Mouse (Mus musculus) forebrain, embryonic 15.5 days (tissue): Measurements from ENCODE around the gene Dnah11. TPM values are rescaled to one million over a fixed set of nuclear protein-coding genes. Genes with fewer than 3 reads are reported as not detected.

ENCODE experiments used
- ATAC-seq: fragments of 200-750 bp; cut with Nextera tagmentation; replicated peaks from 2 replicates; pipeline ENCODE4 v1.8.0; 2017; ENCODE audit warnings: mild to moderate bottlenecking, moderate TSS enrichment, moderate library complexity
- H3K27ac ChIP-seq: fragments of 300-500 bp; sonication (generic); replicated peaks from 2 replicates; pipeline ENCODE4 v1.5.1; 2015; ENCODE audit warnings: mild to moderate bottlenecking, inconsistent platforms
- H3K27me3 ChIP-seq: fragments of 300-500 bp; sonication (generic); 2 replicates; pipeline ENCODE4 v1.6.1; 2015; ENCODE audit warnings: inconsistent platforms
- H3K36me3 ChIP-seq: fragments of 300-500 bp; sonication (generic); 2 replicates; pipeline ENCODE4 v1.6.1; 2015; ENCODE audit warnings: mild to moderate bottlenecking, inconsistent platforms
- H3K4me1 ChIP-seq: fragments of 300-500 bp; sonication (generic); 2 replicates; pipeline ENCODE4 v1.6.1; 2015; ENCODE audit warnings: inconsistent platforms
- H3K4me2 ChIP-seq: fragments of 300-500 bp; sonication (generic); replicated peaks from 2 replicates; pipeline ENCODE4 v1.6.1; 2015; ENCODE audit warnings: mild to moderate bottlenecking, inconsistent platforms
- H3K4me3 ChIP-seq: fragments of 300-500 bp; sonication (generic); 2 replicates; pipeline ENCODE4 v1.5.1; 2015; ENCODE audit warnings: mild to moderate bottlenecking, inconsistent platforms
- H3K9ac ChIP-seq: fragments of 300-500 bp; sonication (generic); replicated peaks from 2 replicates; pipeline ENCODE4 v1.6.1; 2015; ENCODE audit warnings: mild to moderate bottlenecking, inconsistent platforms
- H3K9me3 ChIP-seq: fragments of 300-500 bp; sonication (generic); 2 replicates; pipeline ENCODE4 v1.6.1; 2016; ENCODE audit warnings: inconsistent platforms
- WGBS: fragments of 180-500 bp; shearing (Covaris S2); methylation state at CpG from one replicate; pipeline ENCODE4 v1.1.7; 2015; ENCODE audit warnings: mixed read lengths; 5-methylcytosine and 5-hydroxymethylcytosine counted together
- polyA plus RNA-seq: library from polyadenylated mRNA; unstranded; fragments of >200 nt; fragmentation: Nextera tagmentation; extraction: Ambion mirVana; gene quantifications from 2 replicates; pipeline ENCODE4 v1.2.1, GENCODE M21; 2015

Dnah11 gene
- polyA plus RNA-seq, 1 experiment from 2014 or later, result 0.46 TPM

DNA sequence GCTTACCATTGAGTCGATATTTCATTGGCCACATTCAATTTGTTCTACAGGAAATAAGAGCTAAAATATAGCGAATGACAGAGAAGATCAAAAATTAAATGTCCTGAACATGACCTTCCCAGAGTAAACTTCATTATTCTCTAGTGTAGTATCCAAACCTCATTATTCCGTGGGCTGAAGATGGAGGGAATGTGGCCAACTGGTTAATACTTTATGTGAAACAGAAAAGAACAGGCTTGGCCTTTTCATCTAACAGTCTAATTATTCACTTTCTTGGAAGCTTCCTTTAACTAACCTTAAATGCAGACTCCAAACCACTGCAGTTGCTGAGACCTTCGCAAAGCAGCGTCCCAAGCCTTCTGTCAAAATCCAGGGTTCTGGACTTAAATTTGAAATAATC is 41.9 kb downstream of the Dnah11 start:
- Histone ChIP-seq H3K36me3 (no peaks in the 10 kb centered on the region), H3K27ac (no peak overlapping the region), H3K4me1 (no peaks in the 10 kb centered on the region), H3K4me2 (no peak overlapping the region), H3K4me3 (no peak overlapping the region), H3K27me3 (no peaks in the 10 kb centered on the region), H3K9me3 (no peaks in the 10 kb centered on the region), H3K9ac (no peak overlapping the region)
- ATAC-seq, result no peak
- WGBS, result 83% methylated on average over 5 of the region's 5 CpGs

DNA sequence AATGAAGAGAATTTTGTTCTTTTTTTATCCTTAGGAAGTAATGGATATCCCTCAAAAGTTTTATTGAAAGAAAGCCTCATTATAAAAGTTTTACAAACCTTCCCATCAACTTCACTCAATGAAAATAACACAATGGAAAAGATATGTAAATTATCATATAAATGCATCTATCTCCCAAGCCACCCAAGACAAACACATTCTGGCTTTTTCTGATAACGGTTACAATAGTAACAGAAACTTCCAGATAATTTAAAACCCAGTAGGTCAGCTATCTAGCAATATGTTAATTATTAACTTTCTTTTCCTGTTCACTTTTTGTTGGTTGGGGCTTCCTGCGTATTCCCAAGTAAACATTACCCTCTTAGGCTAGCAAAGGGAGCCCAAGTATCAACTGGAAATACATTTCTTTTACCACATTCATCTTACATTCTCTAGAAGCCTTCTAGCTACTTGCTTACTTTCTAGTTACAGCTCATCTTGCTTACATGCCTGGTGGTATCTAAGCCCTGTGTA is 51.3 kb downstream of the Dnah11 start:
- no peaks in the 10 kb centered on the region for H3K36me3 ChIP-seq
- WGBS, result 85% methylated on average over 2 of the region's 2 CpGs
- H3K4me1 ChIP-seq, result no peaks in the 10 kb centered on the region
- H3K9ac ChIP-seq, result no peak overlapping the region
- no peak for ATAC-seq
- H3K27me3 ChIP-seq, result no peaks in the 10 kb centered on the region
- no peak overlapping the region for H3K4me2 ChIP-seq
- H3K4me3 ChIP-seq, result no peak overlapping the region
- H3K9me3 ChIP-seq, result no peaks in the 10 kb centered on the region
- no peak overlapping the region for H3K27ac ChIP-seq

DNA sequence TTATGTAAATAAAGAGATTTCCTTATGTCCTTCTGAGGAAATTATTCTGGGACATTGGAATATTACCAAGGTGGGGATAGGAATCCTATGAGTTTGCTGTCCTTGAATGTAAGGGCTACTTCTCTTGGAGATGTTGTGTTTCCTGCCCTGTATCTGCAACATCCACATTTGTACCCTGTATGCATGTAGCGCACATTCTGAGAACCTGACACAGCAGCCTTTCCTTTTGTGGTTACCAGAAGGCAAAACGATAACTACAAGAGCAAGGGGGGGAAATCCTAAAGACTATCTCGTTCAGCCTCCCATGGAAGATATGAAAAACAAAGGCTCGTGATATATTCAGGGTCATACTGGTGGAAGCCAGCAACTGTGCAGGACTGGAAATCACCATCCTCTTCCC is 70.7 kb downstream of the Dnah11 start:
- no peaks in the 10 kb centered on the region for H3K27me3 ChIP-seq
- H3K4me3 ChIP-seq, result no peak overlapping the region
- WGBS, result 90% methylated on average over 4 of the region's 4 CpGs
- no peak overlapping the region for H3K9ac ChIP-seq
- H3K36me3 ChIP-seq, result no peaks in the 10 kb centered on the region
- no peak overlapping the region for H3K27ac ChIP-seq
- H3K4me1 ChIP-seq, result no peaks in the 10 kb centered on the region
- no peaks in the 10 kb centered on the region for H3K9me3 ChIP-seq
- no peak for ATAC-seq
- no peak overlapping the region for H3K4me2 ChIP-seq

DNA sequence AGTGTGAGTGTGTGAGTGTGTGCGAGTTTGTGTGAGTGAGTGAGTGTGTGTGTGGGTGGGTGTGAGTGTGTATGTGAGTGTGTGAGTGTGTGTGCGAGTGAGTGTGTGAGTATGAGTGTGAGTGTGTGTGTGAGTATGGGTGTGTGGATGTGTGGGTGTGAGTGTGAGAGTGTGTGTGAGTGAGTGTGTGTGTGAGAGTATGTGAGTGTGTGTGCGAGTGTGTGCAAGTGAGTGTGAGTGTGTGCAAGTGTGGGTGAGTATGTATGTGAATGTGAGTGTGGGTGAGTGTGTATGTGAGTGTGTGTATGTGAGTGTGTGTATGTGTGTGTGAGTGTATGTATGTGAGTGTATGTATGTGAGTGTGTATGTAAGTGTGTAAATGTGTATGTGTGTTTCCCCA is 79.2 kb downstream of the Dnah11 start:
- WGBS, result 98% methylated on average over 3 of the region's 3 CpGs
- H3K27ac ChIP-seq, result no peak overlapping the region
- no peak for ATAC-seq
- H3K36me3 ChIP-seq, result no peaks in the 10 kb centered on the region
- H3K4me3 ChIP-seq, result no peak overlapping the region
- H3K9me3 ChIP-seq, result no peaks in the 10 kb centered on the region
- H3K9ac ChIP-seq, result no peak overlapping the region
- H3K4me1 ChIP-seq, result no peaks in the 10 kb centered on the region
- no peaks in the 10 kb centered on the region for H3K27me3 ChIP-seq
- no peak overlapping the region for H3K4me2 ChIP-seq

DNA sequence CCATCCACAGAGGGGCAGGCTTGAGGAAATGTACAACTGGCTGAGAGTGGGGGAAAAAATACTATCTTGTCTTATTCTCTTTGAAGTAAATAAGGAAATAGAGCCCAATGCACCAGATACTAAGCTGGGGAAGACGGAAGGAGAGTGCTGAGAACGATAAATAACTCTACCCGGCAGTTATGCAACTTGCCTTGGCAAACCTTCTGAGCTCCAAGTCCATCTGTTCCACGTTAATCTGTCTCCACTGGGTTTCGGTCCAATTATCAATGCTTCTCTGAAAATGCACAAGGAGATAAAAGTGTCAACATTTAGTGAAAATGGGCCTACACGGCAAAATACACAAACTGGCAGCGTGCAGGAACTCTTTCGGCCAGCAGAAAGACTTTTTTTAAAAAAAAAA is 86.2 kb downstream of the Dnah11 start:
- H3K4me3 ChIP-seq, result no peak overlapping the region
- H3K4me1 ChIP-seq, result no peaks in the 10 kb centered on the region
- ATAC-seq, result no peak
- no peaks in the 10 kb centered on the region for H3K9me3 ChIP-seq
- WGBS, result 69% methylated on average over 8 of the region's 8 CpGs
- H3K27me3 ChIP-seq, result no peaks in the 10 kb centered on the region
- no peak overlapping the region for H3K27ac ChIP-seq
- no peaks in the 10 kb centered on the region for H3K36me3 ChIP-seq
- H3K9ac ChIP-seq, result no peak overlapping the region
- no peak overlapping the region for H3K4me2 ChIP-seq

DNA sequence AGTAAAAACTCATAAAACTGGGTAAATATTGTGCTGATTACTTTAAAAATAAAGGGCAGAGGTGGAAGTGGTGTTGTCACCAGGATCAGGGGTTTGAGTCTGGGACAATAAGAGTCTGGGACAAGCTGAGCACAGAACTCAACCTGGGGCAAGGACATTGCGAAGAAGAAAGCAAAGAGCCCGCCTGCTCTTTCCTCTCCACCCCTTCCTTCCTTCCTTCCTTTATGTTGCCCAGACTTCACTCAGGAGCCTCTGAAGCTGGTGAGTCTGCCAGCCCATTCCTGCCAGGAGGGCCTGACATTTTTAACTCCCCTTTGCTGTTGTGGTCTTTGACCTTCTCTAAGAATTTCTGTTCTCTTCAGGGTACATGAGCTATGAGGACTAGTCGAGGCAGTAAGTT is 86.9 kb downstream of the Dnah11 start:
- no peak overlapping the region for H3K4me3 ChIP-seq
- no peak overlapping the region for H3K27ac ChIP-seq
- H3K9ac ChIP-seq, result no peak overlapping the region
- H3K4me2 ChIP-seq, result no peak overlapping the region
- no peaks in the 10 kb centered on the region for H3K27me3 ChIP-seq
- no peaks in the 10 kb centered on the region for H3K36me3 ChIP-seq
- no peaks in the 10 kb centered on the region for H3K4me1 ChIP-seq
- no peaks in the 10 kb centered on the region for H3K9me3 ChIP-seq
- 96% methylated on average over 3 of the region's 3 CpGs for WGBS
- ATAC-seq, result no peak

DNA sequence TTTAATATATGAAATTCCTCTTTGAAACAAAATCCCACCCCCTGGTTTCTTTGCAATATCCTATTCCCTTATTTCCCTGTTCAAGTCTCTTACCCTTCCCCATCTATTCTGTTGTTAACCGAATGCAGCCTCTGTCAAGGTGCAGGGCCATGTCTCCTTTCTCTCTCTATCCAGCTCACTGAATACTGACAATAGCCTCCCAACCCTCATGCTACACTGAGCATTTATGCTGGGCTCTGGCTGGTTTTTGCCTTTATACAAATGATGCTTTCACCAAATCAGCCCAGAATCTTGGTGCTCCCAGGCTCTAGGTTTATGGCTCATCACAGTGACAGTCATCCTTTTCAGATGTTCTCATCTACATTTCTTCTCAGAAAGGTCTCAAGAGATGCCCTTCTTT is 91.1 kb downstream of the Dnah11 start:
- no peak for ATAC-seq
- no peaks in the 10 kb centered on the region for H3K9me3 ChIP-seq

DNA sequence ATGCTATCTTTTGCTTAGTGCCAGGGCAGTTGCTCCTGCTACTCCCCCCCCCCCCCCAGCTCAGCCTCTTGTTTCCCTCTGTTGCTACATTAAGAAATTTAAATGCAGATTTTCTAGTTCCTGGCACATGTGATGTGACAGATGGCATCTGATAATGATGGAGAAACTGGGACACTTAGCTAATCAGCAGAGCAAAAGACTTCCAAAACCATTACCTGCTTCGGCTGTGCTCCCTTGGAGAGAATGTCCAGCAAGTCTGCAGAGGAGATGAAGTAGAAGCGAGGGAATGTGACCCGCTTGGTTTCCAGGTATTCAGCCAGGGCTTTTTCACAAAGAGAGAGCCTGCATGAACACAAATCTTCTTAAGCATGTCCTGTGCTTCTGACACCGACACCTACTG is 94.3 kb downstream of the Dnah11 start:
- Histone ChIP-seq H3K36me3 (no peaks in the 10 kb centered on the region), H3K9ac (no peak overlapping the region), H3K4me2 (no peak overlapping the region), H3K9me3 (no peaks in the 10 kb centered on the region), H3K4me1 (peaks cover 9% of the 10 kb centered on the region; the same call in 1 of the 2 replicates), H3K4me3 (no peak overlapping the region), H3K27me3 (no peaks in the 10 kb centered on the region), H3K27ac (no peak overlapping the region)
- 57% methylated on average over 4 of the region's 4 CpGs for WGBS
- ATAC-seq, result no peak; the same call in 1 of the 2 replicates

More for the DNA sequence above, 91.1 kb downstream of the Dnah11 start:
- Histone ChIP-seq H3K36me3 (no peaks in the 10 kb centered on the region), H3K4me1 (peaks cover 9% of the 10 kb centered on the region; the same call in 1 of the 2 replicates), H3K4me2 (no peak overlapping the region), H3K9ac (no peak overlapping the region), H3K4me3 (no peak overlapping the region), H3K27ac (no peak overlapping the region), H3K27me3 (no peaks in the 10 kb centered on the region)
- WGBS, result 32% methylated on average over 1 of the region's 1 CpGs

DNA sequence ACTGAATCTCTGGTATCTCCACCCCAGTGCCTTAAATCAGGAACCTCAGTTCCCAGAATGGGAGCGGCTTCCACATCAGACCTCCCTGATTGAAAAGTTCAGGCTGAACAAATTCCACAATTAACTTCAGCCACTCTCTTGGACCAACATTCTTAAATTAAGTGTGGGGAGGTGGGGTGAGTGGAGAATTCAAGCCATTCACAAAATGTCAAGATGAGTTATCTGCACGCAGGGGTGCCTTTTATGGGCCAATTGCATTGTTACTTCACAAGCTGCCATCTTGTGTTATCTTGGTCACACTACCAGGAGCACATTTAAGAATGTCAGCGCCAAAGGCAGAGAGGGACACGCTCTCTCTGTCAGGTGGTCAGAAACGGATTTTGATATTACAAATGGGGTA is 99.1 kb downstream of the Dnah11 start:
- Histone ChIP-seq H3K4me3 (no peak overlapping the region), H3K9me3 (no peaks in the 10 kb centered on the region), H3K36me3 (no peaks in the 10 kb centered on the region), H3K9ac (no peak overlapping the region), H3K4me2 (no peak overlapping the region), H3K27me3 (no peaks in the 10 kb centered on the region), H3K4me1 (peaks cover 11% of the 10 kb centered on the region), H3K27ac (no peak overlapping the region)
- ATAC-seq, result no peak
- 81% methylated on average over 5 of the region's 5 CpGs for WGBS

DNA sequence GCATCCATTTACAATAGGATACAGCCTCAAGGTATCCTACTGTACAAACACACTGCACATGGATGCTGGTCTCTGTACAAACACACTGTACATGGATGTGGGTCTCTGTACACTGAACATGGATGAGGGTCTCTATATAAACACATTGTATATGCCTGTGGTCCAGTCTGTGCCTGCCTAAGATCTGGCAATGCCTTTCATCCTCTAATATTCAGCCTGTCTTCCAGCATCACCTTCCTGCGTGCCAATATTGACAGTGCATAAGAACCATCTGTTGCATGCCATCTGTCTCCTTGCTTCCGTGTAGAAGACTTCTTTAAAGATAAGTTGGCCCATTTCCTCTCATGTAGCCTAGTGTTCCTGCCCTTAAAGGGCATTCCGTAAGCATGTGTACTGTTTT is 100.6 kb downstream of the Dnah11 start:
- Histone ChIP-seq H3K27me3 (no peaks in the 10 kb centered on the region), H3K36me3 (no peaks in the 10 kb centered on the region), H3K4me1 (peaks cover 5% of the 10 kb centered on the region; the same call in 1 of the 2 replicates), H3K9ac (no peak overlapping the region), H3K27ac (no peak overlapping the region), H3K4me2 (no peak overlapping the region), H3K9me3 (no peaks in the 10 kb centered on the region), H3K4me3 (no peak overlapping the region)
- ATAC-seq, result peak; percentile 66; the same call in 1 of the 2 replicates
- 73% methylated on average over 3 of the region's 3 CpGs for WGBS

DNA sequence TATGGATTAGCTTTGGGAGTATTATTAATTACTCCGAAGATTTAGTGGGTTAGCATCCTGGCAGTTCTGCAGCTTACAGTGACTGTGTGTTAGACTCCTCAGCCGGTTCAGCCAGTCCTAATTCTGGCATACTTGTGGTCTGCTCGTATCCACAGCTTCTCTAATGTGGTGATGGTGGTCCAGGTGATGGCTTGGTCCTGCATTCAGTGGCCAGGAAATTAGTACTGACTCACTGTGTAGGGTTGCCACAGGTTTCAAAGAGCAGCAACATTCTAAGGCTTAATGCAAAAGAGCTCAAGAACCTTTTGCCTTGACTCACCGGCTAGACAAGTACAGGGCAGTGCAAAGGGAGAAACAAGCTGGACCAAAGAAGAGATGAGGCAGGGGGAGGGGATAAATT is 103.9 kb downstream of the Dnah11 start:
- Histone ChIP-seq H3K4me3 (no peak overlapping the region), H3K4me1 (peaks cover 5% of the 10 kb centered on the region; the same call in 1 of the 2 replicates), H3K27me3 (no peaks in the 10 kb centered on the region), H3K9ac (no peak overlapping the region), H3K4me2 (no peak overlapping the region), H3K27ac (no peak overlapping the region), H3K36me3 (no peaks in the 10 kb centered on the region), H3K9me3 (no peaks in the 10 kb centered on the region)
- WGBS, result 87% methylated on average over 4 of the region's 4 CpGs
- ATAC-seq, result no peak

DNA sequence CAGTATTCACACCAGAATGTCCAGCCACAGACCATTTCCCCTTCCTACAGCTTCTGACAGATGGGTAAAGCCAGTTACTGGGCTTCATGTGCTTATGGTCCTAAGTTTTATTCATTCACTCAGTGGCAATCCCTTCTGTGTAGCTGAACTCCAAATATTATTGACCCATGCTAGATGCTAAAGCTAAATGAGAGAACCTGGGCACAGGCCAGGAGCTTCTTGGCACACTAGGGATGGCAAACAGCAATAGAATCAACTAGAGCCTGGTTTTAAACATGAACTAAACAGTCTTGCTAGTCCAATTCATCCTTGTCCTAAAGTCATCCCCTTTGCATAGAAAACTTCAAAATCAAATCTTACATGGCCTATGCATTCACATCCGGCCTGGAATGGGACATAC is 113.6 kb downstream of the Dnah11 start:
- Histone ChIP-seq H3K36me3 (no peaks in the 10 kb centered on the region), H3K9ac (no peak overlapping the region), H3K4me3 (no peak overlapping the region), H3K27ac (no peak overlapping the region), H3K27me3 (no peaks in the 10 kb centered on the region), H3K9me3 (no peaks in the 10 kb centered on the region), H3K4me1 (no peaks in the 10 kb centered on the region), H3K4me2 (no peak overlapping the region)
- WGBS, result 83% methylated on average over 1 of the region's 1 CpGs
- no peak for ATAC-seq

DNA sequence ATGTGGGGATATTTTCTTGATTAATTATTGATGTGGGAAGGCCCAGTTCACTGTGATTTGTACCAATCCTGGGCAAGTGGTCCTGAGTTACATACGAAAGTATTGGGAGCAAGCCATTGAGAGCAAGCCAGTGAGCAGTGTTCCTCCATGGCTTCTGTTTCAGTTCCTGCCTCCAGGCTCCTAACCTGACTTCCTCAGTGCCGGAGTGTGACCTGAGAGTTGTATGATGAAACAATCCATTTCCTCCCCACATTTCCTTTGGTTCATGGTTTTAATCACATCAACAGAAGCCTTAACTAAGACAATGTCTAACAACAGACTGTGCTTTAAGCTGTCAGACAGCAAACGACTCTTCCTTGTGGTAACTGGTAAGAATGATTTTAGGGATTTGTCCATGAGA is 114.0 kb downstream of the Dnah11 start:
- Histone ChIP-seq H3K27me3 (no peaks in the 10 kb centered on the region), H3K36me3 (no peaks in the 10 kb centered on the region), H3K4me1 (no peaks in the 10 kb centered on the region), H3K27ac (no peak overlapping the region), H3K9ac (no peak overlapping the region), H3K4me3 (no peak overlapping the region), H3K4me2 (no peak overlapping the region), H3K9me3 (no peaks in the 10 kb centered on the region)
- 88% methylated on average over 3 of the region's 3 CpGs for WGBS
- ATAC-seq, result no peak
